Mouse (Mus musculus): ENCODE measurements at regions not wholly inside any gene's neighbourhood (a gene's known extent, or its start where the extent isn't known, plus 50 kb on each side); places are given as distances from the start of the nearest gene placed in this dataset.

- H3K36me3 ChIP-seq (ENCODE audit: control insufficient read depth in 1 of 2, insufficient read depth in 2 of 2, low read length in 2 of 2): no peaks in the 10 kb centered on the region
- DNase-seq (ENCODE audit: low read depth, low spot score): peak; percentile 4
- H3K79me2 ChIP-seq (ENCODE audit: control insufficient read depth, insufficient read depth, low read length, poor library complexity): no peaks in the 10 kb centered on the region
- H3K27me3 ChIP-seq (ENCODE audit: control insufficient read depth in 1 of 2, insufficient read depth in 2 of 2, low read length in 2 of 2): no peaks in the 10 kb centered on the region
- no peaks in the 10 kb centered on the region for H3K4me1 ChIP-seq (ENCODE audit: control insufficient read depth in 1 of 2, insufficient read depth in 2 of 2, low read length in 2 of 2)
- H3K4me3 ChIP-seq (ENCODE audit: control insufficient read depth in 1 of 2, insufficient read depth in 1 of 2, low read depth in 2 of 2, low read length in 2 of 2): no peak overlapping the region
- TF ChIP-seq ETS1 (IDR thresholded peaks at IDR 0.05; ENCODE audit: low read depth, low read length) (no peak), TAL1 (IDR thresholded peaks at IDR 0.05; ENCODE audit: low read length) (no peak), RCOR1 (IDR thresholded peaks at IDR 0.05; ENCODE audit: low read depth, low read length) (no peak), RAD21 (IDR thresholded peaks at IDR 0.05; ENCODE audit: low read depth, low read length) (peak; percentile 13), GATA1 (IDR thresholded peaks at IDR 0.05; ENCODE audit: low read depth, low read length) (no peak), CTCF (IDR thresholded peaks at IDR 0.05 in 2 of 3, conservative IDR thresholded peaks at IDR 0.05 in 1 of 3; ENCODE audit: control insufficient read depth in 1 of 3, insufficient read depth in 1 of 3, low read depth in 2 of 3, low read length in 3 of 3, poor library complexity in 1 of 3, severe bottlenecking in 1 of 3) (peak; percentile 13 to 28 (median 21); a peak in 2 of 6 replicates), MYB (IDR thresholded peaks at IDR 0.05; ENCODE audit: low read depth, low read length) (no peak), TCF12 (IDR thresholded peaks at IDR 0.05; ENCODE audit: low read depth, low read length) (no peak), POLR2A (IDR thresholded peaks at IDR 0.05; ENCODE audit: control insufficient read depth in 1 of 2, insufficient read depth in 1 of 2, low read depth in 1 of 2, low read length in 2 of 2, poor library complexity in 1 of 2) (no peak), UBTF (IDR thresholded peaks at IDR 0.05; ENCODE audit: borderline replicate concordance, insufficient read depth, low read depth, low read length) (no peak)
- no peak overlapping the region for H3K9ac ChIP-seq (ENCODE audit: control insufficient read depth, low read depth, low read length, poor library complexity, severe bottlenecking)
- H3K27ac ChIP-seq (ENCODE audit: control insufficient read depth, low read depth, low read length): no peak overlapping the region
- no peaks in the 10 kb centered on the region for H3K9me3 ChIP-seq (replicated peaks; ENCODE audit: insufficient read depth, low read length)
Measured at GRCm38 (mm10) chr16:12938563-12938962, 170.9 kb upstream of the Ercc4 start.

GRCm38 (mm10) chr16:12951176-12951575 lies 158.3 kb upstream of the Ercc4 start:
- Histone ChIP-seq H3K27me3 (ENCODE audit: control insufficient read depth in 1 of 2, insufficient read depth in 2 of 2, low read length in 2 of 2) (no peaks in the 10 kb centered on the region; a peak in 1 of 4 replicates), H3K9ac (ENCODE audit: control insufficient read depth, low read depth, low read length, poor library complexity, severe bottlenecking) (no peak overlapping the region)

More at GRCm38 (mm10) chr16:12951176-12951575, 158.3 kb upstream of the Ercc4 start:
- TF ChIP-seq KAT2A (conservative IDR thresholded peaks at IDR 0.05; ENCODE audit: low read depth, low read length) (no peak), GATA1 (IDR thresholded peaks at IDR 0.05; ENCODE audit: low read depth, low read length) (no peak), TAL1 (IDR thresholded peaks at IDR 0.05; ENCODE audit: low read length) (no peak), MYC (IDR thresholded peaks at IDR 0.05; ENCODE audit: low read depth, low read length) (no peak), MAX (IDR thresholded peaks at IDR 0.05; ENCODE audit: low read length) (no peak), CHD1 (IDR thresholded peaks at IDR 0.05; ENCODE audit: low read depth, low read length) (no peak), RCOR1 (IDR thresholded peaks at IDR 0.05; ENCODE audit: low read depth, low read length) (no peak), GABPA (IDR thresholded peaks at IDR 0.05; ENCODE audit: low read depth, low read length) (no peak), MEF2A (IDR thresholded peaks at IDR 0.05; ENCODE audit: extremely low read depth, insufficient replicate concordance, low read depth, low read length, poor library complexity, severe bottlenecking) (no peak), POLR2AphosphoS2 (IDR thresholded peaks at IDR 0.05; ENCODE audit: low read length) (no peak), HCFC1 (IDR thresholded peaks at IDR 0.05; ENCODE audit: low read depth, low read length) (no peak), USF2 (IDR thresholded peaks at IDR 0.05; ENCODE audit: borderline replicate concordance in 1 of 2, insufficient read depth in 1 of 2, low read depth in 1 of 2, low read length in 2 of 2) (no peak), NELFE (IDR thresholded peaks at IDR 0.05; ENCODE audit: low read depth, low read length) (no peak), ELF1 (IDR thresholded peaks at IDR 0.05; ENCODE audit: low read depth, low read length) (no peak), EP300 (IDR thresholded peaks at IDR 0.05; ENCODE audit: low read depth in 1 of 2, low read length in 2 of 2) (no peak), TBP (IDR thresholded peaks at IDR 0.05; ENCODE audit: low read depth, low read length) (no peak), ZMIZ1 (IDR thresholded peaks at IDR 0.05; ENCODE audit: low read depth, low read length) (no peak)
- Histone ChIP-seq H3K36me3 (ENCODE audit: control insufficient read depth in 1 of 2, insufficient read depth in 2 of 2, low read length in 2 of 2) (no peaks in the 10 kb centered on the region), H3K4me1 (ENCODE audit: control insufficient read depth in 1 of 2, insufficient read depth in 2 of 2, low read length in 2 of 2) (no peaks in the 10 kb centered on the region), H3K27ac (ENCODE audit: control insufficient read depth, low read depth, low read length) (no peak overlapping the region), H3K4me3 (ENCODE audit: control insufficient read depth in 1 of 2, insufficient read depth in 1 of 2, low read depth in 2 of 2, low read length in 2 of 2) (no peak overlapping the region), H3K79me2 (ENCODE audit: control insufficient read depth, insufficient read depth, low read length, poor library complexity) (no peaks in the 10 kb centered on the region), H3K9me3 (replicated peaks; ENCODE audit: insufficient read depth, low read length) (no peaks in the 10 kb centered on the region)
- no peak for DNase-seq (ENCODE audit: low read depth, low spot score)
